Mouse (Mus musculus): ENCODE results near the gene Cyp2w1. TPM values are rescaled to one million over a fixed set of nuclear protein-coding genes. Genes with fewer than 3 reads are reported as not detected.

Cyp2w1 gene
- polyA plus RNA-seq (2015; fragmentation: Nextera tagmentation; extraction: Ambion mirVana) = not detected in 2 replicates

DNA sequence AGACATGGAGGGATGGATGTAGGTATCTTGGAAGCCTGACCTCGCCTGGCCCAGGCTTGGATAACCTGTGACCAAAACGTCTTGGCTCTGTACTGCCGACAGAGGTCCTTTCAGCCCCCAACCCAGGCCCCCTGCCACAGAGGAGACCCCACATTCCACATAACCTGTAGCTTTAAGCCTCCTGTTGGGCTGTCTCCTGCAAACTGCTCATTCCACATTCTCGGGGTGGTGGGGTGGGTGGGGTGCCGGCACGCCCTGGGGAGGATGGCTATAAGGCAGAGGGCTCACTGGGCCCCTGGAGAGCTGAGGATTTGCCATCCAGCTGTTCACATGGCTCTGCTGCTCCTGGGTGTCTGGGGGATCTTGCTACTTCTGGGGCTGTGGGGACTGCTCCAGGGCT, at the start of gene Cyp2w1:
TSS of gene Cyp2w1 (plus strand) at position 301 of the 400 bp plus-strand sequence.
- H3K27me3 ChIP-seq = no peaks in the 10 kb centered on the region
- H3K36me3 ChIP-seq = no peaks in the 10 kb centered on the region
- 63% methylated on average over 6 of the region's 6 CpGs for WGBS
- no peak within 1 kb of the TSS for H3K9ac ChIP-seq (replicated peaks)
- H3K9me3 ChIP-seq = no peaks in the 10 kb centered on the region
- H3K27ac ChIP-seq (replicated peaks) = no peak within 1 kb of the TSS
- no peak for ATAC-seq (replicated peaks)
- no peaks in the 10 kb centered on the region for H3K4me1 ChIP-seq
- H3K4me3 ChIP-seq = no peak within 1 kb of the TSS
- no peak within 1 kb of the TSS for H3K4me2 ChIP-seq (replicated peaks)

GRCm38 (mm10) chr5:139303646-139304061, 48.8 kb upstream of the Cyp2w1 start:
- no peak overlapping the region for H3K27ac ChIP-seq (replicated peaks)
- H3K4me1 ChIP-seq = no peaks in the 10 kb centered on the region
- H3K9me3 ChIP-seq = no peaks in the 10 kb centered on the region
- H3K4me3 ChIP-seq = no peak overlapping the region
- 87% methylated on average over 9 of the region's 9 CpGs for WGBS
- no peak for ATAC-seq (replicated peaks)
- no peak overlapping the region for H3K9ac ChIP-seq (replicated peaks)
- H3K27me3 ChIP-seq = no peaks in the 10 kb centered on the region
- no peak overlapping the region for H3K4me2 ChIP-seq (replicated peaks)
- no peaks in the 10 kb centered on the region for H3K36me3 ChIP-seq

DNA sequence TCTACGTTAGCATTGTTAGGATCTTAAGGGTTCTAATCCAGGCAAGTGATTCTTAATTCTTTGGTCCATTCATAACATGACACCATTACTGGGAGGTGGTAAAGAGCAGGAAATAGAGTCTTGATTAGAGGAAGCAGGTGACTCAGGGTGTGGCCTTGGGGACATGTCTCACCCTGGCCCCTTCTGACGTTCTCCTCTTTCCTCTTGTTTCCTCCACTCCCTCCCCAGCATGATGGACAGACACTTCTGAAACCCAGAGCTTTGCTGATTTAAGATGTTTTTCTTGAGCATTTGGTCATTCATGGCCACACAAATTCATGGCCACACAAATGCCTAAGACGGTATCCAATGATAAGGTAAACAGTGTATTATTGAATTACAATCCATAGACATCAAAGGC, 42.5 kb upstream of the Cyp2w1 start:
- Histone ChIP-seq H3K4me2 (replicated peaks) (no peak overlapping the region), H3K4me1 (no peaks in the 10 kb centered on the region), H3K9ac (replicated peaks) (no peak overlapping the region), H3K4me3 (no peak overlapping the region), H3K27me3 (no peaks in the 10 kb centered on the region), H3K27ac (replicated peaks) (no peak overlapping the region), H3K36me3 (no peaks in the 10 kb centered on the region), H3K9me3 (no peaks in the 10 kb centered on the region; the same call in 1 of the 2 replicates)
- no peak for ATAC-seq (replicated peaks)
- WGBS = 90% methylated on average over 3 of the region's 3 CpGs

GRCm38 (mm10) chr5:139310477-139310876, 41.9 kb upstream of the Cyp2w1 start:
- no peak for ATAC-seq (replicated peaks)
- no peaks in the 10 kb centered on the region for H3K36me3 ChIP-seq
- WGBS = 88% methylated on average over 4 of the region's 4 CpGs

DNA sequence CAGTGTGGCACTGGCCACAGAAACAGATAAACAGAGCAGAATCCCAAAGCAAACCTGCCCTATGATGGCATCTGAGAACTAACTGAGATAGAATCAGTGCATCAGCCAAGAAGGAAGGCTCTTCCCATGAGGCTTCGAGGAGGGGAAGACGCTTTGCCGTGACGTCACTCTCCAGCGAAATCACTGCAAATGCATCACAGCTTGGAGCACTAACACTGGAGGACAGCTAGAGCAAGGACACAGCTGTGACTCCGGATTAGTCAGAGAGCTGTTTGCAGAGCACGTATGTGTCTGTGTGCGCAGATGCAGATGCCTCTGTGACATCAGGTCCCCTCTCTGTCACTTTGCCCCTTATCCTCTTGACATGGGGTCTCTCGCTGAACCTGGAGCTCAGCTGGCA, 40.6 kb upstream of the Cyp2w1 start:
- Histone ChIP-seq H3K9ac (replicated peaks) (no peak overlapping the region), H3K4me1 (no peaks in the 10 kb centered on the region), H3K4me2 (replicated peaks) (no peak overlapping the region), H3K4me3 (no peak overlapping the region), H3K36me3 (no peaks in the 10 kb centered on the region), H3K27ac (replicated peaks) (no peak overlapping the region), H3K9me3 (no peaks in the 10 kb centered on the region; the same call in 1 of the 2 replicates), H3K27me3 (no peaks in the 10 kb centered on the region)
- WGBS = 92% methylated on average over 9 of the region's 9 CpGs
- no peak for ATAC-seq (replicated peaks)

More at GRCm38 (mm10) chr5:139310477-139310876, 41.9 kb upstream of the Cyp2w1 start:
- H3K27ac ChIP-seq (replicated peaks) = no peak overlapping the region
- H3K9ac ChIP-seq (replicated peaks) = no peak overlapping the region
- no peaks in the 10 kb centered on the region; the same call in 1 of the 2 replicates for H3K9me3 ChIP-seq
- H3K4me1 ChIP-seq = no peaks in the 10 kb centered on the region
- H3K4me3 ChIP-seq = no peak overlapping the region
- no peak overlapping the region for H3K4me2 ChIP-seq (replicated peaks)
- H3K27me3 ChIP-seq = no peaks in the 10 kb centered on the region

DNA sequence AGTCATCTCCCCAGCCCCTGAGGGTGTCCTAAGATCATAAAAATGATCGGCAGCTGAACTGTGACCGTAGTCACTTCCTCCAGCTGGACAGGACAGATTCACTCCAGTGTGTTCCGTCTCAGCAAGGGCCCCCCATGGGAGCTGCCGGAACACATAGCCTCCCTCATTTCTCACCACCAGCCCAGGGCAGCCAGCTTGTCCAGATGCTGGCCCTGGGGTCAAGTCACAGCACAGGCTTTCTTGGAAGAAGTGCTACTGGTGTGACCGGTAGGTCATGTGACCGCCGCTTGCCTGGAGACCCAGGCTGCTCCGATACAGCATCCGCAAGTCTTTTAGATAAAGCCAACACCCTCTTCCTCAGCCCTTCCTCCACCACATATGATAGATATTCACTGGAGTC, 38.9 kb upstream of the Cyp2w1 start:
- no peak for ATAC-seq (replicated peaks)
- no peak overlapping the region for H3K4me2 ChIP-seq (replicated peaks)
- H3K4me1 ChIP-seq = no peaks in the 10 kb centered on the region
- 88% methylated on average over 9 of the region's 9 CpGs for WGBS
- H3K27ac ChIP-seq (replicated peaks) = no peak overlapping the region
- H3K36me3 ChIP-seq = no peaks in the 10 kb centered on the region
- H3K4me3 ChIP-seq = no peak overlapping the region
- no peak overlapping the region for H3K9ac ChIP-seq (replicated peaks)
- H3K9me3 ChIP-seq = no peaks in the 10 kb centered on the region; the same call in 1 of the 2 replicates
- H3K27me3 ChIP-seq = no peaks in the 10 kb centered on the region

DNA sequence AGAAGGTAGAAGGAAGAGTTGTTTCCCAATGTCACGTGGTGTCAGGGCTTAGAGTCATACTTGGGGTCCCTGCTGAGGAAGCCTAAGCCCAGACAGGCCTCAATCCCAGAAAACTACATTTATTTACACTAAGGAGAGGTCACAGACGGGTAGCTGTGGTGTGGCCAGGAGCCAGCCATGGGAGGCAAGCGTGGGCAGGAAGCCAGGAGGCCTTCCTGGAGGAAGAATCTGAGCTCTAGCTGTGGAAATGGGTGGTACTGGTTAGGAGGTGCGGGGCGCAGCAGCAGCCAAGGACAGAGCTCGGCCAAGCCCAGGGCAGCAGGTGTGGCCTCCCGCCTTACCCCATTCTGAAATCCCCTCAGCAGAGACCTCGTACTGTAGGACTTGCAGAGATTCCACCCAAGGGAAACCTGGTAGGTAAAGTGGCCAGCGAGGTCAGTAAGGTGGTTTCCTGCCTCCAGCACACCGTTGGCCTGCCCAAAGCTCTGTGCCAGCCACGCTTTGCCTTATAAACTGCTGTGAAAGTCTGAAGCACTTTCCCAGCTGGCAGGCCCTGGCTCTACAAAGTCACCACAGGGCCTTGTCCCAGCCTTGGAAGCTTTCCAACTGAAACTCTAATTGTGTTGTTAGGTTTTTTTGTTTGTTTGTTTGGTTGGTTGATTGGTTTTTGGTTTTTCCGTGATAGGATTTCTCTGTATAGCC, 37.3 kb upstream of the Cyp2w1 start:
- no peak overlapping the region for H3K9ac ChIP-seq (replicated peaks)
- H3K4me2 ChIP-seq (replicated peaks) = no peak overlapping the region
- ATAC-seq (replicated peaks) = no peak
- H3K36me3 ChIP-seq = no peaks in the 10 kb centered on the region
- H3K9me3 ChIP-seq = no peaks in the 10 kb centered on the region; the same call in 1 of the 2 replicates
- 84% methylated on average over 12 of the region's 12 CpGs for WGBS
- no peaks in the 10 kb centered on the region for H3K27me3 ChIP-seq
- H3K4me1 ChIP-seq = no peaks in the 10 kb centered on the region
- H3K4me3 ChIP-seq = no peak overlapping the region
- no peak overlapping the region for H3K27ac ChIP-seq (replicated peaks)

- Histone ChIP-seq H3K9me3 (no peaks in the 10 kb centered on the region), H3K36me3 (no peaks in the 10 kb centered on the region), H3K4me2 (replicated peaks) (no peak overlapping the region), H3K4me1 (no peaks in the 10 kb centered on the region), H3K27ac (replicated peaks) (no peak overlapping the region), H3K4me3 (no peak overlapping the region), H3K27me3 (no peaks in the 10 kb centered on the region), H3K9ac (replicated peaks) (no peak overlapping the region)
- ATAC-seq (replicated peaks) = no peak
- WGBS = 79% methylated on average over 6 of the region's 6 CpGs
These were observed 35.3 kb upstream of the Cyp2w1 start for GRCm38 (mm10) chr5:139316982-139317675.

- no peak overlapping the region for H3K27ac ChIP-seq (replicated peaks)
- H3K9me3 ChIP-seq = no peaks in the 10 kb centered on the region
- H3K9ac ChIP-seq (replicated peaks) = no peak overlapping the region
- H3K27me3 ChIP-seq = peaks cover 5% of the 10 kb centered on the region; the same call in 1 of the 2 replicates
- 68% methylated on average over 21 of the region's 21 CpGs for WGBS
- H3K4me2 ChIP-seq (replicated peaks) = no peak overlapping the region
- H3K4me3 ChIP-seq = no peak overlapping the region
- no peaks in the 10 kb centered on the region for H3K4me1 ChIP-seq
- no peaks in the 10 kb centered on the region for H3K36me3 ChIP-seq
- no peak for ATAC-seq (replicated peaks)
These were observed 34.5 kb upstream of the Cyp2w1 start for GRCm38 (mm10) chr5:139317751-139318504.

GRCm38 (mm10) chr5:139320424-139320823, 32.0 kb upstream of the Cyp2w1 start:
- H3K4me2 ChIP-seq (replicated peaks) = no peak overlapping the region
- no peak overlapping the region for H3K27ac ChIP-seq (replicated peaks)
- peaks cover 22% of the 10 kb centered on the region for H3K27me3 ChIP-seq
- H3K4me1 ChIP-seq = peaks cover 19% of the 10 kb centered on the region
- H3K36me3 ChIP-seq = no peaks in the 10 kb centered on the region
- no peak for ATAC-seq (replicated peaks)
- 79% methylated on average over 7 of the region's 7 CpGs for WGBS
- no peak overlapping the region for H3K9ac ChIP-seq (replicated peaks)
- H3K9me3 ChIP-seq = no peaks in the 10 kb centered on the region
- H3K4me3 ChIP-seq = no peak overlapping the region

- 81% methylated on average over 6 of the region's 6 CpGs for WGBS
- no peak for ATAC-seq (replicated peaks)
- peaks cover 31% of the 10 kb centered on the region for H3K27me3 ChIP-seq
- no peaks in the 10 kb centered on the region for H3K9me3 ChIP-seq
- no peak overlapping the region for H3K9ac ChIP-seq (replicated peaks)
- H3K36me3 ChIP-seq = no peaks in the 10 kb centered on the region
- H3K27ac ChIP-seq (replicated peaks) = no peak overlapping the region
- H3K4me2 ChIP-seq (replicated peaks) = no peak overlapping the region
- H3K4me1 ChIP-seq = peaks cover 24% of the 10 kb centered on the region
- no peak overlapping the region for H3K4me3 ChIP-seq
These were observed 31.1 kb upstream of the Cyp2w1 start for GRCm38 (mm10) chr5:139321331-139321730.
